Comparison of ENCODE assay signal across 8 mouse cellular contexts in genomic region chr10:24596869-24597339, GRCm38 (mm10). TPM values are rescaled to one million over a fixed set of nuclear protein-coding genes. Genes with fewer than 3 reads are reported as not detected.
DNase-seq lines count a peak whose midpoint lies in the region; ATAC-seq and TF ChIP-seq lines count a peak whose summit lies in the region.
"Had no signal": no experiment of that assay in that cellular context is flagged by ENCODE, and none has a peak within 500 bp of the region (broad histone marks: within the 10 kb centered on the region; RNA-seq: fewer than 3 reads in every experiment).

No protein-coding gene starts in this region.

- H3K4me1 ChIP-seq in ES-E14 (ENCODE audit: control insufficient read depth in 2 of 2, insufficient read depth in 2 of 2, low read length in 2 of 2, poor library complexity in 1 of 2) = peaks cover 0 to 11% of the 10 kb centered on the region in 2 experiments; a peak in 3 of 4 replicates
- no peaks in the 10 kb centered on the region for H3K4me1 ChIP-seq in cortical plate, adult 2 months (ENCODE audit: control insufficient read depth, insufficient read depth, low read length)
- H3K4me1 ChIP-seq in heart, embryonic 12.5 days (replicated peaks) = peaks cover 43% of the 10 kb centered on the region
- no peaks in the 10 kb centered on the region; the same call in 1 of the 2 replicates for H3K4me1 ChIP-seq in liver, embryonic 15.5 days (replicated peaks)
- H3K4me1 ChIP-seq in stomach, embryonic 16.5 days (ENCODE audit: control insufficient read depth, insufficient read depth, low read length) = peaks cover 21% of the 10 kb centered on the region

- no peaks in the 10 kb centered on the region for H3K9me3 ChIP-seq in ES-E14 (ENCODE audit: control insufficient read depth, insufficient read depth, low read depth, low read length)
- H3K9me3 ChIP-seq in heart, embryonic 12.5 days (replicated peaks) = no peaks in the 10 kb centered on the region
- no peaks in the 10 kb centered on the region for H3K9me3 ChIP-seq in liver, embryonic 15.5 days (replicated peaks)
- no peaks in the 10 kb centered on the region for H3K9me3 ChIP-seq in stomach, embryonic 16.5 days (replicated peaks; ENCODE audit: control insufficient read depth, low read length)

- in situ Hi-C loops in ES-E14 (cut with MboI; ENCODE audit: low sequenced_read_pairs in 2 of 2, unreplicated experiment in 2 of 2) = no loop called here

- H3K27me3 ChIP-seq in heart, embryonic 12.5 days (replicated peaks) = no peaks in the 10 kb centered on the region
- peaks cover 49% of the 10 kb centered on the region for H3K27me3 ChIP-seq in liver, embryonic 15.5 days
- no peaks in the 10 kb centered on the region for H3K27me3 ChIP-seq in stomach, embryonic 16.5 days (ENCODE audit: control insufficient read depth, insufficient read depth, low read length)

- TF ChIP-seq CTCF in cortical plate, adult 2 months (IDR thresholded peaks at IDR 0.05; ENCODE audit: extremely low read depth, insufficient read depth, low read length) = no peak

- H3K4me2 ChIP-seq in heart, embryonic 12.5 days = peak overlapping the region; percentile 80
- H3K4me2 ChIP-seq in liver, embryonic 15.5 days = 0 out of 2 replicates have a peak overlapping the region, but pooled peaks have one; percentile 6
- H3K4me2 ChIP-seq in stomach, embryonic 16.5 days (ENCODE audit: low read depth, low read length) = peak overlapping the region; percentile 72

- no peak overlapping the region for H3K27ac ChIP-seq in ES-E14 (ENCODE audit: insufficient read depth, low read depth, low read length, poor library complexity, severe bottlenecking)
- 0 out of 2 replicates have a peak overlapping the region, but pooled peaks have one; percentile 80 for H3K27ac ChIP-seq in cortical plate, adult 2 months (ENCODE audit: insufficient read depth, low read length)
- H3K27ac ChIP-seq in heart, embryonic 12.5 days (ENCODE audit: poor library complexity, severe bottlenecking) = peak overlapping the region; percentile 97
- H3K27ac ChIP-seq in liver, embryonic 15.5 days (replicated peaks) = no peak overlapping the region
- H3K27ac ChIP-seq in stomach, embryonic 16.5 days (ENCODE audit: low read length) = peak overlapping the region; percentile 96

- no peak for TF ChIP-seq POLR2A in cortical plate, adult 2 months (IDR thresholded peaks at IDR 0.05; ENCODE audit: extremely low read depth, insufficient read depth, low read length)

- WGBS in heart, embryonic 12.5 days = 33% methylated on average over 7 of the region's 7 CpGs
- 62% methylated on average over 7 of the region's 7 CpGs for WGBS in liver, embryonic 15.5 days (ENCODE audit: insufficient replicate concordance)
- WGBS in stomach, embryonic 16.5 days = 45% methylated on average over 7 of the region's 7 CpGs

- no peak for ATAC-seq in heart, embryonic 12.5 days (ENCODE audit: insufficient number of reproducible peaks, low FRiP score)
- ATAC-seq in liver, embryonic 15.5 days (ENCODE audit: insufficient read depth) = no peak
- ATAC-seq in stomach, embryonic 16.5 days (ENCODE audit: insufficient read depth, low FRiP score) = peak; percentile 57; the same call in 1 of the 2 replicates

- H3K36me3 ChIP-seq in ES-E14 (ENCODE audit: control insufficient read depth, insufficient read depth, low read length, poor library complexity, severe bottlenecking) = peaks cover 7% of the 10 kb centered on the region
- H3K36me3 ChIP-seq in heart, embryonic 12.5 days = peaks cover 11% of the 10 kb centered on the region; the same call in 1 of the 2 replicates
- no peaks in the 10 kb centered on the region for H3K36me3 ChIP-seq in liver, embryonic 15.5 days (replicated peaks)
- H3K36me3 ChIP-seq in stomach, embryonic 16.5 days (ENCODE audit: control insufficient read depth, insufficient read depth, low read length) = no peaks in the 10 kb centered on the region

- no peak for DNase-seq in ES-E14 (ENCODE audit: low read depth, low spot score)
- no peak for DNase-seq in adrenal gland, postnatal 14 days
- DNase-seq in cerebellum, postnatal 36 days = no peak

- no peak overlapping the region for H3K9ac ChIP-seq in ES-E14 (ENCODE audit: insufficient read depth, low read depth, low read length, poor library complexity, severe bottlenecking)
- peak overlapping the region; percentile 95 for H3K9ac ChIP-seq in heart, embryonic 12.5 days
- H3K9ac ChIP-seq in liver, embryonic 15.5 days = no peak overlapping the region
- peak overlapping the region; percentile 91 for H3K9ac ChIP-seq in stomach, embryonic 16.5 days (ENCODE audit: low read length)

- H3K4me3 ChIP-seq in ES-E14 (ENCODE audit: insufficient read depth in 1 of 2, low read depth in 1 of 2, low read length in 2 of 2, poor library complexity in 1 of 2, severe bottlenecking in 1 of 2) = peak overlapping the region; percentile 70 to 82; a peak in 3 of 4 replicates
- peak overlapping the region; percentile 73 for H3K4me3 ChIP-seq in cortical plate, adult 2 months (ENCODE audit: insufficient read depth, low read length)
- H3K4me3 ChIP-seq in heart, embryonic 12.5 days = peak overlapping the region; percentile 68
- no peak overlapping the region for H3K4me3 ChIP-seq in liver, embryonic 15.5 days (replicated peaks)
- H3K4me3 ChIP-seq in stomach, embryonic 16.5 days (replicated peaks; ENCODE audit: low read length) = peak overlapping the region; percentile 74
- H3K4me3 ChIP-seq: megakaryocyte, embryonic 14.5 days had no signal

TF ChIP-seq in ES-E14, 5 proteins besides CTCF, POLR2A, EP300 and RAD21:
- no peak for TF ChIP-seq ZC3H11A (IDR thresholded peaks at IDR 0.05; ENCODE audit: borderline replicate concordance, low read depth, low read length)
- TF ChIP-seq ZNF384 (IDR thresholded peaks at IDR 0.05; ENCODE audit: low read depth, low read length) = no peak
- TF ChIP-seq MAFK (IDR thresholded peaks at IDR 0.05; ENCODE audit: insufficient read depth, low read depth, low read length) = no peak
- no peak for TF ChIP-seq CHD2 (IDR thresholded peaks at IDR 0.05; ENCODE audit: low read depth, low read length)

RNA-seq across cellular contexts. Expression of gene Ccn2, which starts 1.7 kb away (rescaled TPM):
- total RNA-seq in ES-E14 (2012; rRNA removed) = 109 and 147 TPM in 2 replicates
- polyA plus RNA-seq in cortical plate, adult 2 months (2012; rRNA removed) = 39.2 and 40.1 TPM in 2 replicates
- polyA plus RNA-seq in heart, embryonic 12.5 days (2016; fragmentation: Nextera tagmentation; extraction: Ambion mirVana) = 56.8 and 60.1 TPM in 2 replicates
- polyA plus RNA-seq in liver, embryonic 15.5 days (2015; fragmentation: Nextera tagmentation; extraction: Ambion mirVana) = 1.0 and 1.1 TPM in 2 replicates
- 16.9 and 17.1 TPM in 2 replicates for polyA plus RNA-seq in stomach, embryonic 16.5 days (2015; fragmentation: Nextera tagmentation; extraction: Ambion mirVana)
- total RNA-seq in adrenal gland, postnatal 14 days (2021) = 34.8 and 45.0 TPM in 2 replicates

Comparison
In these comparisons a context has a peak if more than half of its experiments do, and no peak if none do; other contexts are left out.
1. H3K27ac ChIP-seq: peak in cortical plate, adult 2 months (single experiment), heart, embryonic 12.5 days (single experiment) and stomach, embryonic 16.5 days (single experiment); none in ES-E14 (single experiment) and liver, embryonic 15.5 days (single experiment).
2. H3K9ac ChIP-seq: peak in heart, embryonic 12.5 days (single experiment) and stomach, embryonic 16.5 days (single experiment); none in ES-E14 (single experiment) and liver, embryonic 15.5 days (single experiment).
3. H3K4me2 ChIP-seq: peak in every context shown above with its lines; median percentile 80 in heart, embryonic 12.5 days; 72 in stomach, embryonic 16.5 days; 6 in liver, embryonic 15.5 days.